Mouse (Mus musculus) MEL (cell line): ENCODE measurements at regions not wholly inside any gene's neighbourhood (a gene's known extent, or its start where the extent isn't known, plus 50 kb on each side); places are given as distances from the start of the nearest gene placed in this dataset.

Experiments used
- DNase-seq: peaks from one replicate; pipeline ENCODE4 v3.0.0; 2011; ENCODE audit warnings: low read depth, low spot score
- H3K27ac ChIP-seq: 2 replicates; pipeline ENCODE4 v1.5.1; 2012; ENCODE audit warnings: low read depth, mild to moderate bottlenecking, control low read depth, low read length, moderate library complexity; ENCODE audit not compliant: control insufficient read depth
- H3K27me3 ChIP-seq, 2 experiments: fragments of 150-350 bp in 1 of 2; sonication (generic) in 1 of 2; 2 replicates each; pipeline ENCODE4 v1.6.1; 2012; ENCODE audit warnings: low read length in 2 of 2, mild to moderate bottlenecking in 2 of 2, improper control_type of control experiment in 1 of 2, moderate library complexity in 1 of 2; ENCODE audit not compliant: insufficient read depth in 2 of 2, control insufficient read depth in 1 of 2
- H3K36me3 ChIP-seq, 2 experiments: 2 replicates each; pipeline ENCODE4 v1.6.1; 2012 to 2014; ENCODE audit warnings: low read length in 2 of 2, improper control_type of control experiment in 1 of 2, inconsistent platforms in 1 of 2, mild to moderate bottlenecking in 1 of 2; ENCODE audit not compliant: insufficient read depth in 2 of 2, control insufficient read depth in 1 of 2
- H3K4me1 ChIP-seq, 2 experiments: fragments of 150-350 bp in 1 of 2; sonication (generic) in 1 of 2; 2 replicates each; pipeline ENCODE4 v1.6.1; 2012; ENCODE audit warnings: low read length in 2 of 2, improper control_type of control experiment in 1 of 2, mild to moderate bottlenecking in 1 of 2; ENCODE audit not compliant: insufficient read depth in 2 of 2, control insufficient read depth in 1 of 2
- H3K4me3 ChIP-seq, 2 experiments: fragments of 150-350 bp in 1 of 2; sonication (generic) in 1 of 2; 2 replicates each; pipeline ENCODE4 v1.5.1; 2012; ENCODE audit warnings: low read depth in 2 of 2, low read length in 2 of 2, mild to moderate bottlenecking in 2 of 2, moderate library complexity in 2 of 2, control low read depth in 1 of 2, improper control_type of control experiment in 1 of 2; ENCODE audit not compliant: control insufficient read depth in 1 of 2, insufficient read depth in 1 of 2
- H3K79me2 ChIP-seq: 2 replicates; pipeline ENCODE4 v1.6.1; 2012; ENCODE audit warnings: mild to moderate bottlenecking, low read length, moderate library complexity; ENCODE audit not compliant: control insufficient read depth, poor library complexity, insufficient read depth
- H3K9ac ChIP-seq: 2 replicates; pipeline ENCODE4 v1.6.1; 2012; ENCODE audit warnings: low read depth, mild to moderate bottlenecking, control low read depth, low read length, moderate library complexity; ENCODE audit not compliant: control insufficient read depth, poor library complexity, severe bottlenecking
- H3K9me3 ChIP-seq: fragments of 150-350 bp; sonication (generic); replicated peaks from 2 replicates; pipeline ENCODE4 v1.6.1; 2012; ENCODE audit warnings: mild to moderate bottlenecking, low read length, improper control_type of control experiment, moderate library complexity; ENCODE audit not compliant: insufficient read depth
- BHLHE40 ChIP-seq: IDR thresholded peaks from 2 replicates; pipeline ENCODE4 v1.6.1; 2012; ENCODE audit warnings: low read depth, mild to moderate bottlenecking, inconsistent platforms, low read length, improper control_type of control experiment, borderline replicate concordance
- CHD1 ChIP-seq: IDR thresholded peaks from 2 replicates; pipeline ENCODE4 v1.6.1; 2012; ENCODE audit warnings: low read depth, mild to moderate bottlenecking, inconsistent platforms, low read length, improper control_type of control experiment
- CHD2 ChIP-seq: IDR thresholded peaks from 2 replicates; pipeline ENCODE4 v1.6.1; 2011; ENCODE audit warnings: low read length, improper control_type of control experiment
- ELF1 ChIP-seq: IDR thresholded peaks from 2 replicates; pipeline ENCODE4 v1.6.1; 2014; ENCODE audit warnings: low read depth, mild to moderate bottlenecking, inconsistent platforms, low read length, improper control_type of control experiment, moderate library complexity
- ETS1 ChIP-seq: IDR thresholded peaks from 2 replicates; pipeline ENCODE4 v1.6.1; 2012; ENCODE audit warnings: low read depth, mild to moderate bottlenecking, inconsistent platforms, low read length, improper control_type of control experiment, moderate library complexity
- HCFC1 ChIP-seq: IDR thresholded peaks from 2 replicates; pipeline ENCODE4 v1.6.1; 2012; ENCODE audit warnings: low read depth, mild to moderate bottlenecking, inconsistent platforms, low read length, improper control_type of control experiment, moderate library complexity
- MAFK ChIP-seq: IDR thresholded peaks from 2 replicates; pipeline ENCODE4 v1.6.1; 2011; ENCODE audit warnings: low read depth, mild to moderate bottlenecking, low read length, improper control_type of control experiment, borderline replicate concordance
- MAZ ChIP-seq: IDR thresholded peaks from 2 replicates; pipeline ENCODE4 v1.6.1; 2012; ENCODE audit warnings: low read depth, mild to moderate bottlenecking, inconsistent platforms, low read length, improper control_type of control experiment
- MXI1 ChIP-seq: IDR thresholded peaks from 2 replicates; pipeline ENCODE4 v1.6.1; 2011; ENCODE audit warnings: mild to moderate bottlenecking, low read depth, low read length, improper control_type of control experiment
- MYB ChIP-seq: IDR thresholded peaks from 2 replicates; pipeline ENCODE4 v1.6.1; 2011; ENCODE audit warnings: mild to moderate bottlenecking, low read depth, low read length, improper control_type of control experiment
- MYC ChIP-seq: IDR thresholded peaks from 2 replicates; pipeline ENCODE4 v1.6.1; 2011; ENCODE audit warnings: low read depth, mild to moderate bottlenecking, low read length, improper control_type of control experiment, moderate library complexity
- NELFE ChIP-seq: IDR thresholded peaks from 2 replicates; pipeline ENCODE4 v1.6.1; 2011; ENCODE audit warnings: low read depth, low read length, improper control_type of control experiment
- NRF1 ChIP-seq: IDR thresholded peaks from 2 replicates; pipeline ENCODE4 v1.6.1; 2014; ENCODE audit warnings: low read depth, mild to moderate bottlenecking, inconsistent platforms, low read length, improper control_type of control experiment, moderate library complexity; ENCODE audit not compliant: poor library complexity, insufficient read depth, severe bottlenecking
- POLR2AphosphoS2 ChIP-seq: IDR thresholded peaks from 2 replicates; pipeline ENCODE4 v1.6.1; 2011; ENCODE audit warnings: low read length, improper control_type of control experiment
- RCOR1 ChIP-seq: IDR thresholded peaks from 2 replicates; pipeline ENCODE4 v1.6.1; 2012; ENCODE audit warnings: low read depth, mild to moderate bottlenecking, inconsistent platforms, low read length, improper control_type of control experiment
- SIN3A ChIP-seq: IDR thresholded peaks from 2 replicates; pipeline ENCODE4 v1.6.1; 2012; ENCODE audit warnings: low read length, improper control_type of control experiment, inconsistent platforms
- UBTF ChIP-seq: IDR thresholded peaks from 2 replicates; pipeline ENCODE4 v1.6.1; 2012; ENCODE audit warnings: low read depth, mild to moderate bottlenecking, inconsistent platforms, low read length, improper control_type of control experiment, moderate library complexity, borderline replicate concordance; ENCODE audit not compliant: insufficient read depth
- ZNF384 ChIP-seq: IDR thresholded peaks from 2 replicates; pipeline ENCODE4 v1.6.1; 2012; ENCODE audit warnings: low read depth, mild to moderate bottlenecking, inconsistent platforms, low read length, improper control_type of control experiment

DNA sequence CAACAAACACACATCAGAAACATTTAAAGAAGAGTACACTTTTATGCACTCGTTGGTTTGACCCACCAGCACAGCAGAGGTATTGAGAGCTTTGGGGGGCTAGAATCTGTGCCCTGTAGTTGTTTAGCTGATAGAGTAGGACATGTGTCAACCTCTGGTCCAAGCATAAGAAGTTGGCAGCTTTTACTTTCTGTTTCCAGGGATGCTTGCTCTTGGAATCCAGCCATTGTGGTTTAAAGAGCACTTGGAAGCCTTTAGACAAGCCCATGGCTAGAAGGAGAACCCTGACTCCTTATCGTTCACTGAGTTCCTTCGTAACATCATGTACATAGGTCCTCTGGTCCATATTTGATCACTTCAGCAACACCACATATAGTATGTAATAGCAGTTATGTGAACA is 212.3 kb downstream of the Dact1 start:
- no peaks in the 10 kb centered on the region for H3K36me3 ChIP-seq
- DNase-seq, result no peak

DNA sequence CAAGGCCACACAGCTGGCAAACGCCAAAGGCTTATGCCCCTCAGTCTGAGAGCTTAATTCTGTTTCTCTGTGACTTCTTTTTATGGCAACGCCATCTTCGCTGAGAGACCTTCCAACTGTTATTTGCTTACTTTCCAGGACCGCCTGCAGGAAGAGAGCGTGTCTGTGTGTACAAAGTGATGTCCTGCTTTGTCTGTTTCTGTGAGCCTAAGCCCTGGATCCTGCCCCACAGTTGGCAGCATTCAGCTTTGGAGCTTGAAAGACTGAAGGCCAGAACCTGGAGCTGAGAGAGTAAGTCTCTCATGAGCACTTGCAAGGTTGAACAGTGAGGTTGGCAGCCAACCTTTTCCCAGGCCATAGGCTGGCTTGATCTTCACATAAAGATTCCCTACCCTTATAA is 212.8 kb downstream of the Dact1 start:
- no peak for TF ChIP-seq BHLHE40
- TF ChIP-seq UBTF, result no peak
- no peak for TF ChIP-seq ETS1
- TF ChIP-seq ZNF384, result no peak
- no peak for TF ChIP-seq NELFE
- TF ChIP-seq POLR2AphosphoS2, result no peak
- TF ChIP-seq NRF1, result no peak
- TF ChIP-seq MAFK, result no peak
- TF ChIP-seq CHD1, result no peak
- no peak for TF ChIP-seq ELF1
- TF ChIP-seq HCFC1, result no peak
- no peak for TF ChIP-seq MAZ
- TF ChIP-seq CHD2, result no peak
- H3K27me3 ChIP-seq, result no peaks in the 10 kb centered on the region
- no peak overlapping the region for H3K9ac ChIP-seq
- no peak overlapping the region for H3K27ac ChIP-seq
- H3K79me2 ChIP-seq, result no peaks in the 10 kb centered on the region
- no peaks in the 10 kb centered on the region for H3K9me3 ChIP-seq
- no peaks in the 10 kb centered on the region for H3K36me3 ChIP-seq
- DNase-seq, result no peak
- no peak overlapping the region for H3K4me3 ChIP-seq
- no peaks in the 10 kb centered on the region for H3K4me1 ChIP-seq

More for the DNA sequence above, 212.3 kb downstream of the Dact1 start:
- H3K4me1 ChIP-seq, result no peaks in the 10 kb centered on the region
- H3K27ac ChIP-seq, result no peak overlapping the region
- TF ChIP-seq MYC (no peak), MYB (no peak), NRF1 (no peak), SIN3A (no peak), RCOR1 (no peak), MXI1 (no peak)
- H3K9me3 ChIP-seq, result no peaks in the 10 kb centered on the region
- H3K4me3 ChIP-seq, result no peak overlapping the region
- H3K79me2 ChIP-seq, result no peaks in the 10 kb centered on the region
- no peak overlapping the region for H3K9ac ChIP-seq
- H3K27me3 ChIP-seq, result no peaks in the 10 kb centered on the region
